Mouse (Mus musculus): ENCODE data around the gene Gbf1. TPM values are rescaled to one million over a fixed set of nuclear protein-coding genes. Genes with fewer than 3 reads are reported as not detected.

Gbf1 gene
- polyA plus RNA-seq, 1 experiment from 2014 or later, result 45.0 TPM

DNA sequence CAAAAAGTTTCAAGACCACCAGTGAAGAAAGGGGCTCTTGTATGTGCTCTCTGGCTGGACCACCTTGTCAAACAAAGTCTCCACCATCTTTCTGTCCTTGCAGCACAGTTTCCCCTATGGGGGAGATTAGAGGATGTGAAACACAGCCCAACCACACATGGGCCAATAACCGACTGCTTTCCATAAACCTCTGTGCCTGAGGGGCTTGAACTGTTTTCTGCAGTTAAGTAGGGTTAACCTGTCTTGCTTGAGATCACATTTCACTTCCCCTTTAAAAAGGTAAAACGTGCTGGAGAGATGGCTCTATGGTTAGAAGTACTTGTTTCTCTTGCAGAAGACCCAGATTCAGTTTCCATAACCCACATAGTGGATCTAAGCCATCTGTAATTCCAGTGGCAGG lies 87.9 kb downstream of the Gbf1 start:
- 67% methylated on average over 2 of the region's 2 CpGs for WGBS
- Histone ChIP-seq H3K4me2 (ENCODE audit: low read length) (no peak overlapping the region), H3K9ac (ENCODE audit: low read length) (no peak overlapping the region), H3K36me3 (ENCODE audit: control insufficient read depth, insufficient read depth, low read length) (0 out of 2 replicates have a peak, but pooled peaks cover 5% of the 10 kb centered on the region), H3K9me3 (ENCODE audit: control insufficient read depth, low read length) (no peaks in the 10 kb centered on the region), H3K4me3 (ENCODE audit: control insufficient read depth in 1 of 2, insufficient read depth in 1 of 2, low read depth in 1 of 2, low read length in 2 of 2) (no peak overlapping the region), H3K4me1 (ENCODE audit: control insufficient read depth in 2 of 2, insufficient read depth in 2 of 2, low read length in 2 of 2) (peaks cover 7 to 18% of the 10 kb centered on the region in 2 experiments), H3K27me3 (ENCODE audit: control insufficient read depth, insufficient read depth, low read length) (no peaks in the 10 kb centered on the region), H3K27ac (replicated peaks in 1 of 2; ENCODE audit: control insufficient read depth in 1 of 2, insufficient read depth in 1 of 2, low read depth in 2 of 2, low read length in 2 of 2) (no peak overlapping the region)
- ATAC-seq (ENCODE audit: insufficient number of reproducible peaks, insufficient read depth, low FRiP score, low read depth), result no peak

DNA sequence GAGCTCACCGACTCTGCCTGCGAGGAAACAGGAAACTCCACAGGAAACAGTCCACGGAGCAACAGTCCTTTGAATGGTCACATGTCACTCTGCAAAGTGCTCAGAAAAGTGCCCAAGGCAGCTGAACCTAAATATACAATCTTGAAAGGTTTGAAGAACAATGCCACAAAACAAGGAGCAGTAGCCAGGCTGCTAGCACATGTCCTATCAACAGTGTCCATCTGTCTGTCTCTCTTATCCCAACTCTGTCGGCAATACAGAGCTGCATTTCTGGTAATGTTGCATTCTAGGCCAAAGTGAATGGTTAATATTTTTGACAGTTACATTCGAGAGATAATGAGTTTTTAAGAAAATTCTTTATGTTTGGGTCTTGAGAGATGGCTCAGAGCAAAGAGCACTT lies 90.1 kb downstream of the Gbf1 start:
- no peak overlapping the region for H3K27ac ChIP-seq (replicated peaks in 1 of 2; ENCODE audit: control insufficient read depth in 1 of 2, insufficient read depth in 1 of 2, low read depth in 2 of 2, low read length in 2 of 2)
- 58% methylated on average over 5 of the region's 5 CpGs for WGBS
- no peak overlapping the region for H3K4me2 ChIP-seq (ENCODE audit: low read length)
- H3K36me3 ChIP-seq (ENCODE audit: control insufficient read depth, insufficient read depth, low read length), result peaks cover 17% of the 10 kb centered on the region
- H3K9me3 ChIP-seq (ENCODE audit: control insufficient read depth, low read length), result no peaks in the 10 kb centered on the region
- H3K27me3 ChIP-seq (ENCODE audit: control insufficient read depth, insufficient read depth, low read length), result no peaks in the 10 kb centered on the region
- H3K4me3 ChIP-seq (ENCODE audit: control insufficient read depth in 1 of 2, insufficient read depth in 1 of 2, low read depth in 1 of 2, low read length in 2 of 2), result no peak overlapping the region
- 0 out of 4 replicates have a peak, but pooled peaks cover 0 to 4% of the 10 kb centered on the region in 2 experiments for H3K4me1 ChIP-seq (ENCODE audit: control insufficient read depth in 2 of 2, insufficient read depth in 2 of 2, low read length in 2 of 2)
- no peak overlapping the region for H3K9ac ChIP-seq (ENCODE audit: low read length)
- ATAC-seq (ENCODE audit: insufficient number of reproducible peaks, insufficient read depth, low FRiP score, low read depth), result no peak

DNA sequence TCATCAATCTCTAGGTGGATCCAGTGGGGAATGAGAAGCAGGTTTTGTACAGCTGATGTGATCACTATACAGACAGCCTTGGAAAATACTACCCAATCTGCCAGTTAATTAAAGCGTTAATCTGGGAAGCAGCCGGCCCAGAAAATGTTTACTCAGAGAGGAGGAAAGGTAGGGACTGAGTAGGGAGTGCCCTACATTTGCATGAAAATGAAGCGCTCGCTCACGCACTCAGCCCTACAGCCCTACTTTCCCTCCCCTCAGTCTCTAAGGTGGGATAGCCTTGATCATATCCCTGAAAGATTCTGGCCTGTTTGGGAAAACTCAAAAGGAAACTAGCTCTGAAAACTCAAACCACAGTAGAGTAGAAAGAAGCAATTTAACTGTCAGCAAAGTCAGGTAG lies 92.3 kb downstream of the Gbf1 start:
- WGBS, result 61% methylated on average over 5 of the region's 5 CpGs
- ATAC-seq (ENCODE audit: insufficient number of reproducible peaks, insufficient read depth, low FRiP score, low read depth), result no peak
- no peak overlapping the region for H3K27ac ChIP-seq (replicated peaks in 1 of 2; ENCODE audit: control insufficient read depth in 1 of 2, insufficient read depth in 1 of 2, low read depth in 2 of 2, low read length in 2 of 2)
- H3K9me3 ChIP-seq (ENCODE audit: control insufficient read depth, low read length), result no peaks in the 10 kb centered on the region
- H3K36me3 ChIP-seq (ENCODE audit: control insufficient read depth, insufficient read depth, low read length), result peaks cover 17% of the 10 kb centered on the region
- peaks cover 0 to 2% of the 10 kb centered on the region in 2 experiments; a peak in 1 of 4 replicates for H3K4me1 ChIP-seq (ENCODE audit: control insufficient read depth in 2 of 2, insufficient read depth in 2 of 2, low read length in 2 of 2)
- H3K27me3 ChIP-seq (ENCODE audit: control insufficient read depth, insufficient read depth, low read length), result no peaks in the 10 kb centered on the region
- no peak overlapping the region for H3K4me3 ChIP-seq (ENCODE audit: control insufficient read depth in 1 of 2, insufficient read depth in 1 of 2, low read depth in 1 of 2, low read length in 2 of 2)
- no peak overlapping the region for H3K4me2 ChIP-seq (ENCODE audit: low read length)
- no peak overlapping the region for H3K9ac ChIP-seq (ENCODE audit: low read length)

DNA sequence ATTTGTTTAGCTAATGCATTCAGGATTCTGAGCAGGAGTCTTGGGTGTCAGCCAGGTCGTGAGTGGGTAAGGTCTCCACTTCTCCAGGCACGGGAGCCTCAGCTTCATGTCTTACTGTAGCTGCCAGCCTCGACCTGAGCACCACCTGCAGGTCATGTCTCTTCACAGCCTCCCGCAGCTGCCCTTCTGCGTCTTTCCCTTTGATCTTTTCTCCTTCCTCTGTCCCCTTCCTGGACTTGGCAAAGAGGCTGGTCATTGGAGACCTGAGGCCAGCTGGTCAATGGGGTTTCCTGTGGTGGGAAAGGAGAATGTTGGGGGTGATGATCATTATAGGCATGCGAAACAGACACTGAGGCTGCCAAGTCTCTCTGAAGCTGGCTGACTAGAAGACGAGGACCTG lies 96.7 kb downstream of the Gbf1 start:
- 28% methylated on average over 7 of the region's 7 CpGs for WGBS
- ATAC-seq (ENCODE audit: insufficient number of reproducible peaks, insufficient read depth, low FRiP score, low read depth), result no peak
- peaks cover 37% of the 10 kb centered on the region for H3K36me3 ChIP-seq (ENCODE audit: control insufficient read depth, insufficient read depth, low read length)

DNA sequence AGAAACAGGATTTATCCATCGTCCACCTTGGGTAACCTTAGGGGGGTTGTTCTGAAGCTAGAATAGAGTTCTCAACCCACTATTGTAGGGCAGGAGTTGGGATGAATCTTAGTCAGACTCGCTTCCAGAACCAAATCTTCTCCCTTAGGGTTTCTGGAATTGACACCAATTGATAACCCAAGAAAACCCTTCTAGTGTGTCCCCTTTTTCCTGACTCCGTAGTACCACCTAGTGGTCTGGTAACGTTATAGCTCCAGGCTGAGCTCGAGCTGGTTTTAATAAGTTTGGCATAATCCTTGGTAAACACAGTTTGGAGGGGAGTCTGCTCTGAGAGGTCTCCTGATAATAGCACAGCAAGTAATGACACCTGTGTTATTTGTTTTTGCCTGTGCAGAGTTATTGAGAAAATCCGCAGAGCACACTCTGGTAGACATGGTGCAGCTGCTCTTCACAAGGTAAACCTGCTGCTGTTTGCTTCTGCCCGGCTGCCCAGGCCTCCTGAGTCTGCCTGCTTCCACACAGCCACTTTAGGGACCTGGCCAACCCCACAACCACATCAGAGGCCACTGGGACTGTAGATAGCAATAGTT lies 101.9 kb downstream of the Gbf1 start:
- Histone ChIP-seq H3K27ac (replicated peaks in 1 of 2; ENCODE audit: control insufficient read depth in 1 of 2, insufficient read depth in 1 of 2, low read depth in 2 of 2, low read length in 2 of 2) (no peak overlapping the region), H3K4me1 (ENCODE audit: control insufficient read depth in 2 of 2, insufficient read depth in 2 of 2, low read length in 2 of 2) (no peaks in the 10 kb centered on the region; a peak in 1 of 4 replicates), H3K27me3 (ENCODE audit: control insufficient read depth, insufficient read depth, low read length) (no peaks in the 10 kb centered on the region), H3K4me2 (ENCODE audit: low read length) (no peak overlapping the region), H3K36me3 (ENCODE audit: control insufficient read depth, insufficient read depth, low read length) (peaks cover 72% of the 10 kb centered on the region), H3K9ac (ENCODE audit: low read length) (no peak overlapping the region), H3K4me3 (ENCODE audit: control insufficient read depth in 1 of 2, insufficient read depth in 1 of 2, low read depth in 1 of 2, low read length in 2 of 2) (no peak overlapping the region), H3K9me3 (ENCODE audit: control insufficient read depth, low read length) (no peaks in the 10 kb centered on the region)
- 43% methylated on average over 7 of the region's 7 CpGs for WGBS
- ATAC-seq (ENCODE audit: insufficient number of reproducible peaks, insufficient read depth, low FRiP score, low read depth), result no peak

More for the DNA sequence above, 96.7 kb downstream of the Gbf1 start:
- H3K4me2 ChIP-seq (ENCODE audit: low read length), result no peak overlapping the region
- H3K4me1 ChIP-seq (ENCODE audit: control insufficient read depth in 2 of 2, insufficient read depth in 2 of 2, low read length in 2 of 2), result peaks cover 0 to 2% of the 10 kb centered on the region in 2 experiments; a peak in 1 of 4 replicates
- H3K9ac ChIP-seq (ENCODE audit: low read length), result no peak overlapping the region
- H3K4me3 ChIP-seq (ENCODE audit: control insufficient read depth in 1 of 2, insufficient read depth in 1 of 2, low read depth in 1 of 2, low read length in 2 of 2), result no peak overlapping the region
- H3K27ac ChIP-seq (replicated peaks in 1 of 2; ENCODE audit: control insufficient read depth in 1 of 2, insufficient read depth in 1 of 2, low read depth in 2 of 2, low read length in 2 of 2), result no peak overlapping the region
- no peaks in the 10 kb centered on the region for H3K27me3 ChIP-seq (ENCODE audit: control insufficient read depth, insufficient read depth, low read length)
- H3K9me3 ChIP-seq (ENCODE audit: control insufficient read depth, low read length), result no peaks in the 10 kb centered on the region

DNA sequence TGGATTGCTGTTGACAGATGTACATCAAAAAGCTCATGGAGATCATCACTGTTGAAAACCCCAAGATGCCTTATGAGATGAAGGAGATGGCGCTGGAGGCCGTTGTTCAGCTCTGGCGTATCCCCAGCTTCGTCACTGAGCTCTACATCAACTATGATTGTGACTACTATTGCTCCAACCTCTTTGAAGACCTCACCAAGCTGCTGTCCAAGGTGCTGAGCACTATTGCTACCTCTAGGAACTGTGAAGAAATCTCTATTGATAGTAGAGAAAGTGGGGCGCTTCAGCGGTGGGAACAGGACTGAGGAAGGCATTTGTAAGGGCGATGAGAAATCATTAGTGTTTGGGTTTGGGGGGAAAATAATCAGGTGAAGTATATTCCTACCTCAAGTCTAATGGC lies 112.5 kb downstream of the Gbf1 start:
- Histone ChIP-seq H3K9me3 (ENCODE audit: control insufficient read depth, low read length) (no peaks in the 10 kb centered on the region), H3K27me3 (ENCODE audit: control insufficient read depth, insufficient read depth, low read length) (no peaks in the 10 kb centered on the region), H3K4me2 (ENCODE audit: low read length) (no peak overlapping the region), H3K36me3 (ENCODE audit: control insufficient read depth, insufficient read depth, low read length) (peaks cover 100% of the 10 kb centered on the region), H3K27ac (replicated peaks in 1 of 2; ENCODE audit: control insufficient read depth in 1 of 2, insufficient read depth in 1 of 2, low read depth in 2 of 2, low read length in 2 of 2) (no peak overlapping the region), H3K4me1 (ENCODE audit: control insufficient read depth in 2 of 2, insufficient read depth in 2 of 2, low read length in 2 of 2) (no peaks in the 10 kb centered on the region), H3K4me3 (ENCODE audit: control insufficient read depth in 1 of 2, insufficient read depth in 1 of 2, low read depth in 1 of 2, low read length in 2 of 2) (no peak overlapping the region), H3K9ac (ENCODE audit: low read length) (no peak overlapping the region)
- 90% methylated on average over 7 of the region's 7 CpGs for WGBS
- ATAC-seq (ENCODE audit: insufficient number of reproducible peaks, insufficient read depth, low FRiP score, low read depth), result no peak

DNA sequence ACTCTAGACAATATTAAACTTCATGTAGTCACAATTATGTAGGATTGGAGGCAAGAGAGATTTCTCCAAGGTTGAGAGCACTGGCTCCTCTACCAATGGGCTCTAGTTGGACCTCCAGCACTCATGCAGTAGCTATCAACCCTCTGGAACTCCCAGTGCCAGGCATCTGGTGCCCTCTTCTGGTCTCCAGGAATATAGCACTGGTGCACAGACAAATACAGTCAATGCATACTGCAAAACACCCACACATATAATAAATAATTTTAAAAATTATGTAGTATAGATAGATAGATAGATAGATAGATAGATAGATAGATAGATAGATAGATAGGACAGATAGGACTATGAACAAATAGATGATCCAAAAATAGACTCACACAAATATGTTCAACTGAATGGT lies 123.0 kb downstream of the Gbf1 start:
- Histone ChIP-seq H3K4me3 (ENCODE audit: control insufficient read depth in 1 of 2, insufficient read depth in 1 of 2, low read depth in 1 of 2, low read length in 2 of 2) (no peak overlapping the region), H3K9me3 (ENCODE audit: control insufficient read depth, low read length) (no peaks in the 10 kb centered on the region), H3K9ac (ENCODE audit: low read length) (no peak overlapping the region), H3K27ac (replicated peaks in 1 of 2; ENCODE audit: control insufficient read depth in 1 of 2, insufficient read depth in 1 of 2, low read depth in 2 of 2, low read length in 2 of 2) (no peak overlapping the region), H3K4me2 (ENCODE audit: low read length) (no peak overlapping the region), H3K36me3 (ENCODE audit: control insufficient read depth, insufficient read depth, low read length) (peaks cover 89% of the 10 kb centered on the region), H3K4me1 (ENCODE audit: control insufficient read depth in 2 of 2, insufficient read depth in 2 of 2, low read length in 2 of 2) (no peaks in the 10 kb centered on the region), H3K27me3 (ENCODE audit: control insufficient read depth, insufficient read depth, low read length) (no peaks in the 10 kb centered on the region)
- ATAC-seq (ENCODE audit: insufficient number of reproducible peaks, insufficient read depth, low FRiP score, low read depth), result no peak

Data from heart, embryonic 14.5 days (tissue).